Mouse (Mus musculus) gastrocnemius, adult 2 months (tissue): ENCODE results near the gene Scarf1. TPM values are rescaled to one million over a fixed set of nuclear protein-coding genes. Genes with fewer than 3 reads are reported as not detected.
A peak's percentile ranks its signal among the peaks of the same experiment; 100 is the strongest.

ENCODE experiments used
- DNase-seq: peaks from one replicate; pipeline ENCODE4 v3.0.0; 2022
- H3K27ac ChIP-seq: fragments of 200-600 bp; 2 replicates; pipeline ENCODE4 v1.8.1; 2022; ENCODE audit warnings: mild to moderate bottlenecking
- H3K4me3 ChIP-seq: fragments of 200-600 bp; 2 replicates; pipeline ENCODE4 v1.8.1; 2022; ENCODE audit warnings: mild to moderate bottlenecking, moderate library complexity
- CTCF ChIP-seq: fragments of 200-600 bp; IDR thresholded peaks from 2 replicates; pipeline ENCODE4 v1.8.1; 2022; ENCODE audit warnings: antibody characterized with exemption, mild to moderate bottlenecking, moderate library complexity
- intact Hi-C: fragments of 180-260 bp; cut with DNase I; formaldehyde crosslinking; loops from one replicate; pipeline ENCODE4 v1.15.1; 2025
- total RNA-seq, 2 experiments: library from RNA; stranded (reverse); gene quantifications; 2 replicates each; pipeline ENCODE4 v1.2.3; 2021

Scarf1 gene
- total RNA-seq, 2 experiments from 2014 or later = 2.4 to 5.7 TPM

- no peak for DNase-seq
- H3K4me3 ChIP-seq = peak overlapping the region; percentile 94
- intact Hi-C loops = no loop called here
- peak overlapping the region; percentile 98 for H3K27ac ChIP-seq
- TF ChIP-seq CTCF = no peak
Observed at GRCm38 (mm10) chr11:75534286-75535033, 21.1 kb downstream of the Scarf1 start.

- no peak for TF ChIP-seq CTCF
- 0 out of 2 replicates have a peak overlapping the region, but pooled peaks have one; percentile 21 for H3K4me3 ChIP-seq
- peak overlapping the region; percentile 98 for H3K27ac ChIP-seq
- DNase-seq = no peak
- intact Hi-C loops = no loop called here
Observed at GRCm38 (mm10) chr11:75535106-75535795, 21.9 kb downstream of the Scarf1 start.

- Histone ChIP-seq H3K27ac (peak overlapping the region; percentile 75; the same call in 1 of the 2 replicates), H3K4me3 (no peak overlapping the region)
- DNase-seq = no peak
- intact Hi-C loops = no loop called here
- TF ChIP-seq CTCF = no peak
Observed at GRCm38 (mm10) chr11:75536255-75537024, 23.1 kb downstream of the Scarf1 start.

- DNase-seq = no peak
- Histone ChIP-seq H3K4me3 (no peak overlapping the region), H3K27ac (peak overlapping the region; percentile 75)
- intact Hi-C loops = no loop called here
- no peak for TF ChIP-seq CTCF
Observed at GRCm38 (mm10) chr11:75537025-75537414, 23.7 kb downstream of the Scarf1 start.

GRCm38 (mm10) chr11:75537491-75538183 is 24.3 kb downstream of the Scarf1 start:
- no peak for DNase-seq
- H3K4me3 ChIP-seq = no peak overlapping the region
- H3K27ac ChIP-seq = peak overlapping the region; percentile 75
- intact Hi-C loops = no loop called here
- TF ChIP-seq CTCF = peak; percentile 15; the same call in 1 of the 2 replicates

- intact Hi-C loops = no loop called here
- TF ChIP-seq CTCF = no peak
- no peak overlapping the region for H3K4me3 ChIP-seq
- H3K27ac ChIP-seq = peak overlapping the region; percentile 75
- no peak for DNase-seq
Observed at GRCm38 (mm10) chr11:75538184-75538969, 25.0 kb downstream of the Scarf1 start.

- no peak for TF ChIP-seq CTCF
- intact Hi-C loops = no loop called here
- DNase-seq = no peak
- Histone ChIP-seq H3K4me3 (no peak overlapping the region), H3K27ac (peak overlapping the region; percentile 75; the same call in 1 of the 2 replicates)
Observed at GRCm38 (mm10) chr11:75538970-75539299, 25.6 kb downstream of the Scarf1 start.

GRCm38 (mm10) chr11:75540209-75540608 is 26.9 kb downstream of the Scarf1 start:
- Histone ChIP-seq H3K4me3 (no peak overlapping the region), H3K27ac (peak overlapping the region; percentile 61)
- peak; percentile 82 for DNase-seq
- intact Hi-C loops = no loop called here
- TF ChIP-seq CTCF = no peak

- H3K4me3 ChIP-seq = no peak overlapping the region
- DNase-seq = no peak
- peak overlapping the region; percentile 61; the same call in 1 of the 2 replicates for H3K27ac ChIP-seq
- no peak for TF ChIP-seq CTCF
- intact Hi-C loops = no loop called here
Observed at GRCm38 (mm10) chr11:75540710-75541581, 27.6 kb downstream of the Scarf1 start.

GRCm38 (mm10) chr11:75544713-75545112 is 31.4 kb downstream of the Scarf1 start:
- intact Hi-C loops = no loop called here
- no peak for TF ChIP-seq CTCF
- Histone ChIP-seq H3K27ac (no peak overlapping the region), H3K4me3 (no peak overlapping the region)
- DNase-seq = no peak

GRCm38 (mm10) chr11:75546057-75546456 is 32.7 kb downstream of the Scarf1 start:
- intact Hi-C loops = no loop called here
- TF ChIP-seq CTCF = no peak
- DNase-seq = no peak
- Histone ChIP-seq H3K4me3 (no peak overlapping the region), H3K27ac (peak overlapping the region; percentile 68)
